Mouse (Mus musculus): Measurements from ENCODE around the gene Sh3d19. TPM values are rescaled to one million over a fixed set of nuclear protein-coding genes. Genes with fewer than 3 reads are reported as not detected.
"Not testable (repeated sequence)": the region's sequence is repeated elsewhere in the genome, so short reads cannot be mapped to it uniquely, and the experiment has no call there.

The Sh3d19 gene
- polyA plus RNA-seq, 1 experiment from 2014 or later: 8.6 TPM

- Histone ChIP-seq H3K9ac (no peak overlapping the region), H3K4me1 (replicated peaks) (peaks cover 4% of the 10 kb centered on the region), H3K36me3 (no peaks in the 10 kb centered on the region; the same call in 1 of the 2 replicates), H3K27me3 (no peaks in the 10 kb centered on the region), H3K4me3 (no peak overlapping the region), H3K9me3 (no peaks in the 10 kb centered on the region), H3K27ac (replicated peaks) (no peak overlapping the region), H3K4me2 (no peak overlapping the region)
- WGBS: 93% methylated on average over 8 of the region's 8 CpGs
- no peak for ATAC-seq (ENCODE audit: low read depth)
These were observed 112.1 kb downstream of the Sh3d19 start for GRCm38 (mm10) chr3:86083051-86083450.

DNA sequence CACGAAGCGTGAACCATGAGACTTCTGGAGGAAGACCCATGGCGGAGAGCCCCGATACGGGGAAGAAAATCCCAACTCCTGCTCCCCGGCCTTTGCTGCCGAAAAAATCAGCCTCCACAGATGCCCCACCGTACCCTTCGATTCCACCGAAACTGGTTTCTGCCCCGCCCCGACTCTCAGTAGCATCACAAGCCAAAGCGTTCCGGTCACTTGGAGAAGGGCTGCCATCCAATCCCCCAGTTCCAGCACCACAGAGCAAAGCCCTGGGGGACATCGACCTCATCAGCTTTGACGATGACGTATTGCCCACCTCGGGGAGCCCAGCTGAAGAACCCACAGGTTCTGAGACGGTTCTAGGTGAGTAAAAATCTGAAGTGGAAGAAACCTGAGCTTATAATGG lies 114.1 kb downstream of the Sh3d19 start:
- Histone ChIP-seq H3K4me2 (no peak overlapping the region), H3K9me3 (no peaks in the 10 kb centered on the region), H3K27me3 (no peaks in the 10 kb centered on the region), H3K9ac (no peak overlapping the region), H3K36me3 (no peaks in the 10 kb centered on the region; the same call in 1 of the 2 replicates), H3K4me1 (replicated peaks) (peaks cover 6% of the 10 kb centered on the region), H3K4me3 (no peak overlapping the region), H3K27ac (replicated peaks) (no peak overlapping the region)
- 88% methylated on average over 19 of the region's 19 CpGs for WGBS
- no peak for ATAC-seq (ENCODE audit: low read depth)

GRCm38 (mm10) chr3:86087872-86088271 lies 117.0 kb downstream of the Sh3d19 start:
- Histone ChIP-seq H3K36me3 (no peaks in the 10 kb centered on the region; the same call in 1 of the 2 replicates), H3K9ac (no peak overlapping the region), H3K9me3 (no peaks in the 10 kb centered on the region), H3K4me1 (replicated peaks) (peaks cover 21% of the 10 kb centered on the region), H3K27me3 (no peaks in the 10 kb centered on the region), H3K4me3 (no peak overlapping the region), H3K27ac (replicated peaks) (peak overlapping the region; percentile 28; the same call in 1 of the 2 replicates), H3K4me2 (no peak overlapping the region)
- WGBS: 57% methylated on average over 3 of the region's 3 CpGs
- ATAC-seq (ENCODE audit: low read depth): no peak

- peak; percentile 87 for ATAC-seq (ENCODE audit: low read depth)
- Histone ChIP-seq H3K9ac (peak overlapping the region; percentile 41; the same call in 1 of the 2 replicates), H3K27me3 (no peaks in the 10 kb centered on the region), H3K4me1 (replicated peaks) (peaks cover 28% of the 10 kb centered on the region), H3K4me3 (no peak overlapping the region), H3K27ac (replicated peaks) (peak overlapping the region; percentile 85), H3K9me3 (no peaks in the 10 kb centered on the region), H3K4me2 (peak overlapping the region; percentile 13; the same call in 1 of the 2 replicates), H3K36me3 (no peaks in the 10 kb centered on the region)
- WGBS: 23% methylated on average over 6 of the region's 6 CpGs
These were observed 122.4 kb downstream of the Sh3d19 start for GRCm38 (mm10) chr3:86093213-86093845.

- no peak overlapping the region for H3K4me3 ChIP-seq
- no peak overlapping the region for H3K9ac ChIP-seq
These were observed 123.0 kb downstream of the Sh3d19 start for GRCm38 (mm10) chr3:86093907-86094306.

GRCm38 (mm10) chr3:86101956-86102355 lies 131.0 kb downstream of the Sh3d19 start:
- Histone ChIP-seq H3K4me1 (replicated peaks) (no peaks in the 10 kb centered on the region), H3K9ac (no peak overlapping the region), H3K36me3 (no peaks in the 10 kb centered on the region), H3K4me3 (no peak overlapping the region), H3K9me3 (no peaks in the 10 kb centered on the region), H3K27me3 (no peaks in the 10 kb centered on the region), H3K4me2 (no peak overlapping the region), H3K27ac (replicated peaks) (no peak overlapping the region)
- whole genome bisulfite sequencing: 85% methylated on average over 6 of the region's 6 CpGs
- ATAC-seq (ENCODE audit: low read depth): no peak

More at GRCm38 (mm10) chr3:86093907-86094306, 123.0 kb downstream of the Sh3d19 start:
- WGBS: 59% methylated on average over 5 of the region's 5 CpGs
- Histone ChIP-seq H3K4me2 (peak overlapping the region; percentile 13; the same call in 1 of the 2 replicates), H3K36me3 (no peaks in the 10 kb centered on the region), H3K27ac (replicated peaks) (peak overlapping the region; percentile 85), H3K4me1 (replicated peaks) (peaks cover 28% of the 10 kb centered on the region), H3K9me3 (no peaks in the 10 kb centered on the region), H3K27me3 (no peaks in the 10 kb centered on the region)
- no peak for ATAC-seq (ENCODE audit: low read depth)

DNA sequence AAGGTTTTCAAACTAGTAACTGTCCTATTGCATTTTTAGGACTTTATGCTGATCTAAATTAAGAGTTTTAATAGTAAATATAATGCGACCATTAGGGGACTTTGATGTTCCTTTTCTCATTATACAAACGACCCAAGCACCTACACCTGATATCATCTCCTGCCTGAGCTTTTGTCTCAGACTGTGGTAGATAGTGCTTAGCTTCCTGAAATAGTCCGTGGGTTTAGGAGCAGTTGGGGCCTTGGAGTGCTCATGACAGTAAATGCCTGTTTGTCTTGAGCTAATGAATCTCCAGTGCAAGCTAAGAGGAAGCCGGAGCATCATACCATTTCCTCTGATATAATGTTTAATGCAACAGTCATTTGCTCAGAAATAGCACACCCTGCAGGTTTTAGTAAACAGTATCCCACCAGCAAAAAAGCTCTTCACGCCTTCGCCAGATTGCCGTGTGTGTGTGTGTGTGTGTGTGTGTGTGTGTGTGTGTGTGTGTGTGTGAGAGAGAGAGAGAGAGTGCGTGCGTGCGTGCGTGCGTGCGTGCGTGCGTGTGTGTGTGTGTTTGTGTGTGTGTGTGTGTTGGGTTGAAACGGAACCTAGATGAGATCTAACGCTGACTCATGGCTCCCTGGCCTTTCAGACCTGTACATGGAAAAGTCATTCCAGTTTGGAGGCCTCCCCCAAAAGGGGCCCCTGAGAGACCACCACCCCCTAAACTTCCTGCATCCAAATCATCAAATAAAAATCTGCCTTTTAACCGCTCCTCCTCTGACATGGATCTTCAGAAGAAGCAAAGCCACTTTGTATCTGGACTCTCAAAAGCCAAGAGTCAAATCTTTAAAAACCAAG lies 132.8 kb downstream of the Sh3d19 start:
- no peak overlapping the region for H3K4me3 ChIP-seq
- 81% methylated on average over 12 of the region's 18 CpGs for WGBS
- no peak overlapping the region for H3K9ac ChIP-seq
- ATAC-seq (ENCODE audit: low read depth): no peak
- no peak overlapping the region; the same call in 1 of the 2 replicates for H3K27ac ChIP-seq (replicated peaks)
- H3K36me3 ChIP-seq: no peaks in the 10 kb centered on the region
- H3K4me1 ChIP-seq (replicated peaks): no peaks in the 10 kb centered on the region
- no peaks in the 10 kb centered on the region for H3K27me3 ChIP-seq
- no peak overlapping the region for H3K4me2 ChIP-seq
- no peaks in the 10 kb centered on the region for H3K9me3 ChIP-seq

DNA sequence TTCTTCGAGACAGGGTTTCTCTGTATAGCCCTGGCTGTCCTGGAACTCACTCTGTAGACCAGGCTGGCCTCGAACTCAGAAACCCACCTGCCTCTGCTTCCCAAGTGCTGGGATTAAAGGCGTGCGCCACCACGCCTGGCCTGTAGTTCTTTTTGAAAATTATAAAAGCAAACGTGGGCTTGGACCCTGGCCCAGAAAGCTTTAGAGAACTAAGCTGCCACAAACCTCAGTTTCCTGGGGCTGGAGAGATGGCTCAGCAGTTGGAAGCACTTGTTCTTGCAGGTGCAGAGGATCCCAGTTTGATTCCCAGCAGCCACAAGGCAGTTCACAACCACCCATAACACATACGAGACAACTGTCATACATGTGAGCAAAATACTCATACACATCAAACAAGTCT lies 133.5 kb downstream of the Sh3d19 start:
- not testable (repeated sequence) for H3K27me3 ChIP-seq; H3K9me3 ChIP-seq; ATAC-seq (ENCODE audit: low read depth); H3K9ac ChIP-seq; H3K27ac ChIP-seq (replicated peaks); H3K4me3 ChIP-seq; H3K4me2 ChIP-seq; H3K4me1 ChIP-seq (replicated peaks); H3K36me3 ChIP-seq
- 91% methylated on average over 7 of the region's 7 CpGs for WGBS

GRCm38 (mm10) chr3:86104909-86105308 lies 134.0 kb downstream of the Sh3d19 start:
- no peak for ATAC-seq (ENCODE audit: low read depth)
- Histone ChIP-seq H3K27ac (replicated peaks) (no peak overlapping the region), H3K4me2 (no peak overlapping the region), H3K27me3 (no peaks in the 10 kb centered on the region), H3K36me3 (no peaks in the 10 kb centered on the region), H3K4me1 (replicated peaks) (0 out of 2 replicates have a peak, but pooled peaks cover under 1% of the 10 kb centered on the region), H3K9me3 (no peaks in the 10 kb centered on the region), H3K4me3 (no peak overlapping the region), H3K9ac (no peak overlapping the region)
- WGBS: 77% methylated on average over 4 of the region's 4 CpGs

DNA sequence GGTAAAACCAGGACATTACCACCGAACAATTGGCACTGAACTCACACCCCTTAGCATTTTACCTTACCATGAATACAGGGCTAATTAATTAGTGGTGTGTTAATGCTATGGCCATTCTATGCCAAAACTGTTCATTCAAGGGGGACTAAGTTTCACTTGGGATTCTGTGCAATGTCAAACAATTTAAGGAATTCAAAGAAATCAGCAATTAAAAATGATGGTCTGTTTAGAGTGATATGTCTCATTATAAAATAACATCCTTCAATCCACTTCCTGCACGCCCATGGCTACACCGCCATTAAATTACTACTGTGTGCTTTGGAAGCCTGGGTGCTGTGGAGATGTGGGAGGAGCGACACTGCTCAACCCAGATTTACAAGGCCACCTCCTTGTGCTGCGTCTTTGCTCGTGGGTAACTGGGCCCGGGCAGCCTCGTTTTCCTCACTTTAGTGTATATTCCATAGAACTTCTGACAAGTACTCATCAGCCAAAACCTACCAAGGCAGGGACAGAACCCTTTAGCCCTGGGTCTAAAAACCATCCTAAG lies 135.2 kb downstream of the Sh3d19 start:
- Histone ChIP-seq H3K9ac (no peak overlapping the region), H3K4me2 (no peak overlapping the region), H3K4me3 (no peak overlapping the region), H3K4me1 (replicated peaks) (0 out of 2 replicates have a peak, but pooled peaks cover 4% of the 10 kb centered on the region), H3K27ac (replicated peaks) (no peak overlapping the region), H3K27me3 (no peaks in the 10 kb centered on the region), H3K36me3 (no peaks in the 10 kb centered on the region), H3K9me3 (no peaks in the 10 kb centered on the region)
- ATAC-seq (ENCODE audit: low read depth): no peak
- 85% methylated on average over 8 of the region's 8 CpGs for WGBS

DNA sequence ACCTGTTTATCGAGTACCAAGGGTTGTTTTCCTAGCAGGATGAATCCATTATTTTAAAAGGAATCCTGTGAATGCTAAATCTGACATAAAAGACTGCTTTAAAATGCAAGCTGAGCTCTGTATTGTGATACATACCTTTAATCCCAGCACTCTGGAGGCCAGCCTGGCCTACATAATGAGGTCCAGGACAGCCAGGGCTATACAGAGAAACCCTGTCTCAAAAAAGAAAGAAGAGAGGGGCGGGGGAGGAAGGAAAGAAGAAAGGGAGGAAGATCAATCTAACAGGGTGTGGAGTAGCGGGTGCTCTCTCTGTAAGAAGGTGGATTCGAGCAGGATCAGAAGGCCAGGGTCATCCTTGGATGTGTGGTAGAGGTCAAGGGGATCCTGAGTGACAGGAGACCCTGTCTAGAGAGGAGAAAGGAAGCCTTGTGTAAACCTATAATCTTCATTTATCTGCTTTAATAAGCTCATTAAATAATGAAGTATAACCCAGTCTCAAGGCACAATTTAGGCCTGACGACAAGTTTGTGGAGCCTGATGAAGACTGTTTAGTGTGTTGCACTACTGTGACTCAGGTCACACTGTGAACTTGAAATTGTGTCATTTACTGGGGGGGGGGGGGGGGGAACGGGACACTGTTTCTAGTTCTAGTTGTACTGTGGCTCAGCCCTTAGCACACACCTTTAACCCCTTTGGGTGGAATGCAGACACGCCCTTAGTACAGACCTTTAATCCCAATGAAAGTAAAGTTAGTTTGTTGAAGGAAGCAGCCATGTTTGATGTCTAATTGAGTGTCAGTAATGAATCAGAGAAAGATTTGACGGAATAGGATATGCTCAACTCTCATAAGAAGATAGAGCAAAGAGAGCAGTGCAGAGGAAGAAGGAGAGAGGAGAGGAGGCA lies 137.0 kb downstream of the Sh3d19 start:
- H3K27ac ChIP-seq (replicated peaks): no peak overlapping the region
- H3K4me1 ChIP-seq (replicated peaks): peaks cover 4% of the 10 kb centered on the region; the same call in 1 of the 2 replicates
- H3K4me2 ChIP-seq: no peak overlapping the region
- no peaks in the 10 kb centered on the region for H3K36me3 ChIP-seq
- ATAC-seq (ENCODE audit: low read depth): no peak
- WGBS: 77% methylated on average over 8 of the region's 8 CpGs
- no peaks in the 10 kb centered on the region for H3K9me3 ChIP-seq
- no peak overlapping the region for H3K9ac ChIP-seq
- no peaks in the 10 kb centered on the region for H3K27me3 ChIP-seq
- no peak overlapping the region for H3K4me3 ChIP-seq

All from neural tube, embryonic 13.5 days (tissue).